In genomic region chr4:95094700-95095113, GRCm38 (mm10) we compare ENCODE assay signal across 15 mouse cellular contexts. TPM values are rescaled to one million over a fixed set of nuclear protein-coding genes. Genes with fewer than 3 reads are reported as not detected.
DNase-seq lines count a peak whose midpoint lies in the region; ATAC-seq and TF ChIP-seq lines count a peak whose summit lies in the region.
"Had no signal": no experiment of that assay in that cellular context is flagged by ENCODE, and none has a peak within 500 bp of the region (broad histone marks: within the 10 kb centered on the region; RNA-seq: fewer than 3 reads in every experiment).

No protein-coding gene starts in this region.

- no peak for TF ChIP-seq CTCF in heart, postnatal 0 days (IDR thresholded peaks at IDR 0.05; ENCODE audit: low read depth)

- peaks cover 8% of the 10 kb centered on the region for H3K4me1 ChIP-seq in heart, postnatal 0 days (ENCODE audit: control insufficient read depth, insufficient read depth)
- H3K4me1 ChIP-seq: forebrain, embryonic 15.5 days had no signal

- H3K9me3 ChIP-seq in heart, postnatal 0 days (replicated peaks; ENCODE audit: control insufficient read depth, low read length) = no peaks in the 10 kb centered on the region
- H3K9me3 ChIP-seq: forebrain, embryonic 15.5 days; heart, embryonic 13.5 days had no signal

- WGBS in heart, postnatal 0 days = 50% methylated on average over 4 of the region's 4 CpGs

- H3K27ac ChIP-seq in heart, postnatal 0 days (ENCODE audit: low read depth) = peak overlapping the region; percentile 71
- H3K27ac ChIP-seq: forebrain, embryonic 15.5 days; heart, embryonic 13.5 days; layer of hippocampus, adult 2 months had no signal

- TF ChIP-seq EP300 in heart, postnatal 0 days (IDR thresholded peaks at IDR 0.05; ENCODE audit: low read depth) = no peak

- H3K27me3 ChIP-seq in heart, postnatal 0 days (ENCODE audit: control insufficient read depth, insufficient read depth, low read length) = no peaks in the 10 kb centered on the region
- H3K27me3 ChIP-seq: forebrain, embryonic 15.5 days; heart, embryonic 13.5 days had no signal

- intact Hi-C loops in heart, postnatal 36 days (cut with DNase I) = loop anchor here (1.0 kb wide), 1 partner anchor 60 kb away; no protein-coding TSS in a partner anchor

- DNase-seq in heart, adult 8-10 months (ENCODE audit: low spot score) = peak; percentile 57
- no peak for DNase-seq in heart, postnatal 36 days
- peak; percentile 59 for DNase-seq in NIH3T3 (ENCODE audit: low read depth)
- no peak for DNase-seq in heart, postnatal 0 days (ENCODE audit: low spot score)
- peak; percentile 48 to 72 for DNase-seq in lung, postnatal 4 days
- no peak for DNase-seq in layer of hippocampus, adult 18-20 months (ENCODE audit: low spot score in 2 of 2)
- no peak for DNase-seq in natural killer cell, adult 2 months (ENCODE audit: low spot score in 2 of 2)
- DNase-seq in thymus, postnatal 14 days = no peak
- DNase-seq: adrenal gland, adult 8-10 months; cerebellum, postnatal 14 days; right cerebral cortex, postnatal 14 days; thymus, adult 18-20 months had no signal

- no peak overlapping the region for H3K4me3 ChIP-seq in heart, postnatal 0 days (ENCODE audit: low read depth, low read length)
- H3K4me3 ChIP-seq: forebrain, embryonic 15.5 days; heart, embryonic 13.5 days; layer of hippocampus, adult 2 months had no signal

- no peak overlapping the region for H3K4me2 ChIP-seq in heart, postnatal 0 days (ENCODE audit: low read depth, low read length)
- H3K4me2 ChIP-seq: forebrain, embryonic 15.5 days; heart, embryonic 13.5 days had no signal

- ATAC-seq in heart, postnatal 0 days (ENCODE audit: insufficient read depth, low read depth) = peak; percentile 47
- ATAC-seq: forebrain, embryonic 15.5 days had no signal

- no peak overlapping the region for H3K9ac ChIP-seq in heart, postnatal 0 days (replicated peaks; ENCODE audit: low read depth, low read length)
- H3K9ac ChIP-seq: forebrain, embryonic 15.5 days; heart, embryonic 13.5 days had no signal

- H3K36me3 ChIP-seq in heart, postnatal 0 days (replicated peaks; ENCODE audit: control insufficient read depth, insufficient read depth, low read length) = no peaks in the 10 kb centered on the region
- H3K36me3 ChIP-seq: forebrain, embryonic 15.5 days; heart, embryonic 13.5 days had no signal

RNA-seq across cellular contexts. Expression of gene Jun, which starts 42.7 kb away (rescaled TPM):
- 10 to 100 TPM; 38.5 to 58.4 (median 49.5) TPM for total RNA-seq in heart, adult 8-10 months (2022)
- 10 to 100 TPM; 46.7 to 63.5 TPM for total RNA-seq in heart, postnatal 36 days (2021)
- 82.6 and 111 TPM in 2 replicates for total RNA-seq in heart, postnatal 0 days (2014; rRNA removed; ENCODE audit: low replicate concordance)
- 49.5 and 74.1 TPM in 2 replicates for polyA plus RNA-seq in heart, postnatal 0 days (2015; fragmentation: Nextera tagmentation; extraction: Ambion mirVana)
- 100 to 1,000 TPM; 119 to 126 TPM for total RNA-seq in layer of hippocampus, adult 18-20 months (2021)

Comparison
In these comparisons a context has a peak if more than half of its experiments do, and no peak if none do; other contexts are left out.
1. DNase-seq: peak in heart, adult 8-10 months (single experiment), NIH3T3 (single experiment) and lung, postnatal 4 days (2 of 2); none in heart, postnatal 36 days (0 of 2), heart, postnatal 0 days (single experiment), layer of hippocampus, adult 18-20 months (0 of 2), natural killer cell, adult 2 months (0 of 2) and thymus, postnatal 14 days (single experiment).